Mouse (Mus musculus): ENCODE data around the gene Ubc. TPM values are rescaled to one million over a fixed set of nuclear protein-coding genes. Genes with fewer than 3 reads are reported as not detected.
A peak's percentile ranks its signal among the peaks of the same experiment; 100 is the strongest.
"Not testable (repeated sequence)": the region's sequence is repeated elsewhere in the genome, so short reads cannot be mapped to it uniquely, and the experiment has no call there.

Ubc gene
- 100 to 1,000 TPM; 781 to 834 TPM for total RNA-seq (2021)

DNA sequence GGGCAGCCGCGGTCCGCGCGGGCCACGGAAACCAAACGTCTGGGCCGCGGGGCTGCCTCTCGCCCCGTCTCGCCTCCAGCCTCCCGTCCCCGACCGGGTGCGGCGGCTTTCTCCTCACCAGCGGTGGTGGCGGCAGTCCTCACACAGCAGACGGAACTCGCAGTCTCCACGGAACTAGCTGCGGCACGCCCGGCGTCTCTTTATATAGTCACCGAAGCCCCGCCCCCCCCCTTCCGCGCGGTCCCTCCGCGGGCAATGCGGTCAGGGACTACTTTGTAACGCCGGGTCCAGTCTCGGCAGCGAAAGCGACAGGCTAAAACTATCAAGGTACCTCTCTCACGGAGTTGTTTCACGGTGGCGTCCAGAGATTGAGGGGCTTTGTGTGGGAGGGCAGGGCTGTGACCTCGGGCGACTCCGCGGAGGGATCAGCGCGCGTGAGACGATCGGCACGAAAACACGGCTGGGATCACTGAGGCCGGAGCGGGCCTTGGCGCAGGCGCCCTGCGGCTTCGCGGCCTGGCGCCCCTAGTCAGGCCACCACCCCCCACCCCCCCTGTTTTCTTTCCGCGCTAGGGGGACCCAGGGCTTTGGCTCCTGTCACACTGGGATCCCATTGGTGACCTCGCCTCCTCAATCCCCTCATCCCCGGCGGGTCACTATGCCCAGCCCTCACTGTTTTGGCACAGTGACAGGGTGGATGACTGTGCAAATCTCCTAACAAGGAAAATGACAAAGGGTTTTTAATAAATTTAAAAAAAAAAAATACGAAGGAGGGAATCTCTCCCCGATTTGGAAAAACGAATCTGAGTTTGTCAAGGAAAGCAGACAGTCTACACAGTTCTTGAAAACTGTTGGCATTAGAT lies at the start of gene Ubc:
TSS of gene Ubc (minus strand) at position 624 of the 863 bp plus-strand sequence.
- peak; percentile 91 for DNase-seq

- DNase-seq = not testable (repeated sequence)
These were observed 44.3 kb upstream of the Ubc start for GRCm38 (mm10) chr5:125434347-125434746.

DNA sequence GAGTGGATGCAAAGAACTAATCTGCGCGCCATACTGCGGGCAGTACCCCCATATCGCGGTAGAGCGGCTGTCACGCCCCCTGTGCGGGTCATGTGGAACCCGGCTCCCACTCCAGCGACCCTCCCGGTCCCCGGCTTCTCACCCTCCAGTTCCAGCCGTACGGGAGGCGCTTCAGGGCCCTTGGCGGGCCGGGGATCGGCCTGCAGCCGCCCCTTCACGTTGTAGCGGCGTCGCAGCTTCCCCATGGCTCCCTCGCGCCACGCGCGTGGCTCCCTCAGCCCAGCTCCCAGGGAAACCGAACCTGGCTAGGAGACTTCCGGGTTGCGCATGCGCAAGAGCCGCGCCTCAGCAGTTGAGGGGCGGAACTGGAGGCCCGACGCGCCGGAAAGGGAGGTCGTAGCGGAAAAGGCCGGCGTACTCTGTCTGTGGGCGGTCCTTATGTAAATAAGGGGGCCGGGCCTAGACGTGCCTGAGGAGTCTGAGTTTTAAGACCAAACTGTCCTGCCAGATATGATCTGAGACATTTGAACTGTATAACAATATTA lies 43.9 kb upstream of the Ubc start, which contains the start of gene Dhx37:
TSS of gene Dhx37 (minus strand) at position 329 of the 545 bp plus-strand sequence.
- peak; percentile 95 for DNase-seq

GRCm38 (mm10) chr5:125432324-125432723 lies 42.3 kb upstream of the Ubc start:
- not testable (repeated sequence) for DNase-seq

DNA sequence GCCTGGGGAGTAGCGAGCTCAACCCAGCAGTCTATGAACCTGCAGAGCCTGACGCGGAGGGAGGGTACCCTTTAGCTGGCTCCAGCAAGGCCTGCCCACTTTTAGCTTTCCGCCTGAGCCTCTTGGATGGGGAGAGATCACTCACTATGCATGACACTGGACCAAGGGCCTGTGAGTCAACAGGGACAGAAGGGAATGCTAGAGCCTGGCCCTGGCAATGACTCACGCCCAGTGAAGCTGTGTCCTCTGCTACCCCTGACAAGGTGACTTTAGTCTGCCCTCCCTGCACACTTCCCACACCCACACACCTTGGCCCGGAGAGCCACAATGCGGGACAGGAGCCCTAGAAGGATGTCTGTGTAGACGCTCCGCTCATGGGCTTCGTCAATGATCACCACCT lies 36.3 kb upstream of the Ubc start:
- DNase-seq = peak; percentile 32

DNA sequence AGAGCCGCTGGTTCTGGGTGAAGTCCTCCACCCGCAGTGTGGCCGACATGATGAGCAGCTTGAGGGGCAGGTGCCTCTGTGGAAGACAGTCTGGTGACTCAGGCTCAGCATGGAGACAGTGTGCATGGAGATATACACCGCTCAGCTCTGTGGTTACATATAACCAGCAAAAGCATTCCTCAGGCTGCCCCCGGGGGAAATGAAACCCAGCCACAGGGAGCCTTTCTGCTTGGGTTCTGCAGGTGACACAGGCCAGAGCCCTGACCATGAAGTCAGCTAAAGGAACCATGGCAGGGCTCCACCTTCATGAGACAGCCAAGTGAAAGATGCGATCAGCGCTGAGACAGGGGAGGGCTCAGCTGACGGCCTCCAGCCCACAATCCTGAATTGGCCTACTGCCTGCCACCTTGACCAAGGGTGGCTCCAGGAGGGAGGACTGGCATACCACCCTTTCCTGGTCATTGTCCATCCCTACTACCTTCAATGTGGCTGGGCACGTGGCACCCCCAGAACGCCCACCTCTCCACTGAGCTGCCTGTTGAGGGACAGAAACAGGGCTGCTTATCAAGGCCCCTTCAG lies 35.8 kb upstream of the Ubc start:
- DNase-seq = no peak

DNA sequence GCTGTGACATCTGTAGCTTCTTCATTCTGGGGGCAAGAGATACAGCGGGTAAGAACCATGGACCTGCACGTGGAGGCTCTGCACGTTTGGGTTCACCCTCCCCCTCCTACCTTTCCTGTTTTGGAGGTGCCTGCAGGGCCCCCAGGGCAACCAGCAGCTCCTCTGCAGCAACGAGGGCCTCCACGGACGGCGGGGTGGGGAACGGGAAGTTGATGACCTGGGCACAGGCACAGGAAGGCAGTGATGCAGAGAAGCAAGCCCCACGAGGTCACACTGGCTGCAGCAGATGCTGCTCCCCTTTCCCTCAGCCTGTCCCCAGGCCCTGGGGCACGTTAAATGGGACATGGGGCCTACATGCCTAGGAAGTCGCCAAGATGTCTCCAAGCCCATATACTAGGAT lies 29.1 kb upstream of the Ubc start:
- DNase-seq = no peak

DNA sequence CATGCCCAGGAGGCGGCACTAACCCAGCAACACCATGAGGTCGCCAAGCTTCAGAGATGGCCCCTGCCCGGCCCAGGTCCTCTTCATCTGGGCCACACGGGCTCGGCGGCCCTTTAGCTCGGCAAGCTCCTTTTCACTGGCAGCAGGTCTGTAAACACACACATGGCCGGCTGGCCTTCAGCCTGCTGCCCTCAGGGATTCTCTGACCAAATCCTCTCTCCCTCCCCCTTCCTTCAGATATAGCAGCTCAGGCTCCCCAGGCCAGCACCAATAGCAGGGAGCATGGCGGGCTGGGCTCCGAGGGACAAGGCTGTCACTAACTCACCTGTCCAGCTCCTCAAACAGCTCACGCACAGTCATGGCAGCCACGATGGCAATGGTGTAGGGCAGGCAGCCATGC lies 28.6 kb upstream of the Ubc start:
- DNase-seq = no peak

DNA sequence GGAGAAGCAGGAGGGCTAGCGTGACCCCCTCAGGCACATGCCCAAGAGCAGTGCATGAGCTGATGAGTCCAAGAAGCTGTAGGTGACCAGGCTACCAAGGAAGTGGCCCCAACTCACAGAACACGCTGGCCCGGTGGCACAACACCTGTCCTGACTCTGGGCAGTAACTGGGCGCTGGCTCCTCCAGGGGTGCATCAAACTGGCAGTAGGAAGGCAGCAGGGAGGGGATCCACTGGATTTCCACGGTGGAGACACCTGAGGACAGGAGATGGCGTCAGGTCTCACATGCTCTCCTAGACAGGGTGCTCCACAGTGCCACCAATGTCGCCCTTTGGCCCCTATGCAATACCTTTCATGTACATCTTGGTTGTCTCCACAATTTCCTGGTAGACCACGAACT lies 26.2 kb upstream of the Ubc start:
- DNase-seq = no peak

GRCm38 (mm10) chr5:125413763-125414162 lies 23.8 kb upstream of the Ubc start:
- DNase-seq = peak; percentile 54

DNA sequence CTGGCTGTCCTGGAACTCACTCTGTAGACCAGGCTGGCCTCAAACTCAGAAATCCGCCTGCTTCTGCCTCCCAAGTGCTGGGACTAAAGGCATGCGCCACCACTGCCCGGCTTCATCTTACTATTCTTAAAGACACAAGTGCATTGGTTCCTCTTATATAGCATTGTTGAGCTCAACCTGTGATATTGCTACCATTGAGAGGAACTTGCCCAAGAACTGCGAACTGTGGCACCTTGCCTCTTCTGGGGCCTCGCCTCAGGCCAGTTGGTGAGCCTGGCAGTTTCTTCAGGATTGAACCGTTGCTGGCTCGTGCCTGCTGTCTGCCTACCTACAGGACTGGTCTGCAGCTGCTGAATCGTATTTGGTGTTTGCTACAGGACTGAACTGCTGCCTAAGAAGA lies 22.5 kb upstream of the Ubc start:
- not testable (repeated sequence) for DNase-seq

- peak; percentile 83 for DNase-seq
These were observed 22.0 kb upstream of the Ubc start for GRCm38 (mm10) chr5:125411972-125412530.

GRCm38 (mm10) chr5:125409348-125410090 lies 19.5 kb upstream of the Ubc start:
- DNase-seq = peak; percentile 40

DNA sequence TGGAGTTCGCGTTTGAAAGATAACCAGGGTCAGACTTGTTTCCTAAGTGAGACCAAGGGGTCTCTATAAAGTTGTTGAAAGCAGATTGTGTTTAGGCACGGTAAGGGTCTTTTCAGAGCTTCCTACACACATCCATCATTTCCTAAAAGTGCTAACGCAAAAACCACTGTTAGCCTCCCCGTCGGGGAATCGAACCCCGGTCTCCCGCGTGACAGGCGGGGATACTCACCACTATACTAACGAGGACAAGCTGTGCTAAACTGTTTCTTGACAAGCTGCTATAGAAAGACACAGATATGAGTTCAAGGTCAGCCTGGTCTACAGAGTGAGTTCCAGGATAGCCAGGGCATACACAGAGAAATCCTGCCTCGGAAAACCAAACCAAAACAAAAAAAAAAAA lies 18.8 kb upstream of the Ubc start:
- peak; percentile 86 for DNase-seq

GRCm38 (mm10) chr5:125407910-125408575 lies 18.0 kb upstream of the Ubc start:
- no peak for DNase-seq

DNA sequence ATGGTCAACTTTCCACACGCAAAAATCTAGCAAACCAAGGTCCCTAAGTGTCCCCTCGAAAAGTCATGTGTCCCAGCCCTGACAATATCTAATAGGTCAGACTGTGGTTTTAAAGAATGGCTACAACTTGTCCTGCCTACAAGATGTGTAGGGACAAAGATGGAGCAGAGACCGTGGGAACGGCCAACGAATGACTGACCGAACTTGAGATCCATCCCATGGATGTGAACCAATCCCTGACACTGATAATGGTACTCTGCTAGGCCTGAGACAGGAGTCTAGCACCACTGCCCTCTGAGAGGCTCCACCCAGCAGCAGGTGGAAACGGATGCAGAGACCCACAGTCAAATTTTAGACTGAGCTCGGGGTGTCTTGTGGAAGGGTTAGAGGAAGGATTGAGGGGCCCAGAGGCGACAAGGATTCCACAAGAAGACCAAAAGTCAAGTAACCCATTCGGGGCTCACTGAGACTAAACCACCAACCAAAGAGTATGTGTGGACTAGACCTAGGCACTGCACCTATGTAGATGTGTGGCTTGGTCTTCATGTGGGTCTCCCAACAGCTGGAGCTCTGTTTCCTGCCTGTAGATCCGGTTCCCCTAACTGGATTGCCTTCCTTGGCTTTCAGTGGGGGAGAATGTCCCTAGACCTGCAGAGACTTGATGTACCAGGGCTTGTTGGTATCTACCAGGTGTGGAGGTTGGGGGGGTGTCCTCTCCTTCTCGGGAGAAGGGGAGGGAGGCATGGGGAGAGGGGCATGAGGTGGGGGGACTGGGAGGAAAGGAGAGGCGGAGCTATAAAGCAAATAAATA lies 17.2 kb upstream of the Ubc start:
- no peak for DNase-seq

DNA sequence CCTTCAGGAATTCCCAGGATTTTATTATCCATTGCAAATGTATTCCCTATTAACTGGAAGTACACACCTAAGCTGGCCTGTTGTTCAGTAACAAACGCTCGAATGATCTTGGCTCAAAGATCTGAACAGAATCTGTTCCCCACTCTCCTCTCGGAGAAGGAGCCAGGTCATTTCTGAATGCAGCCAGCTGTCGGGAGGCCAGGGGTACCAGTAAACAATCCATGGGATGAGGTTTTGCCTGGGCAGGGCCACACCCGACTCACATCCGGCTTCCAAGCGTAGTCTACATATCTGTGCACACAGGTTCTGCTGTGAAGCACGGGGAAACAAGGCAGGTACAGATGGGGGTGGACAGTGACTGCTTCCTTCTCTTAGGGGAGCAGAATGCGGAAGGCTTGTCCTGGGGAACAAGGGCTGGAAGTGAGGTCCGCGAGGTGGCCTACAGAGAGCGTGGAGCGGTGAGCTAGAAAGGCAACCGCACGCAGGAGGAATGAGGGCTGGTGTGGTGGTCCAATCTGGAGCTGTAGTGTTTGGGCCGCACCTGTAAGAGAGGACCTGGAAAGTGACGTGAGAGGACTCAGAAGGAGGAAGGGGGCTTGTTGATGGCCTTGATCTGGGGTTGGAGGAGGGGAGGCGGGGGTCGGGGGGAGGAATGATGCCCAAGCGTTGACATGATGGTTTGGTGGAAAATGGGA lies 16.5 kb upstream of the Ubc start:
- peak; percentile 63 for DNase-seq

GRCm38 (mm10) chr5:125405546-125406248 lies 15.7 kb upstream of the Ubc start:
- peak; percentile 92 for DNase-seq

DNA sequence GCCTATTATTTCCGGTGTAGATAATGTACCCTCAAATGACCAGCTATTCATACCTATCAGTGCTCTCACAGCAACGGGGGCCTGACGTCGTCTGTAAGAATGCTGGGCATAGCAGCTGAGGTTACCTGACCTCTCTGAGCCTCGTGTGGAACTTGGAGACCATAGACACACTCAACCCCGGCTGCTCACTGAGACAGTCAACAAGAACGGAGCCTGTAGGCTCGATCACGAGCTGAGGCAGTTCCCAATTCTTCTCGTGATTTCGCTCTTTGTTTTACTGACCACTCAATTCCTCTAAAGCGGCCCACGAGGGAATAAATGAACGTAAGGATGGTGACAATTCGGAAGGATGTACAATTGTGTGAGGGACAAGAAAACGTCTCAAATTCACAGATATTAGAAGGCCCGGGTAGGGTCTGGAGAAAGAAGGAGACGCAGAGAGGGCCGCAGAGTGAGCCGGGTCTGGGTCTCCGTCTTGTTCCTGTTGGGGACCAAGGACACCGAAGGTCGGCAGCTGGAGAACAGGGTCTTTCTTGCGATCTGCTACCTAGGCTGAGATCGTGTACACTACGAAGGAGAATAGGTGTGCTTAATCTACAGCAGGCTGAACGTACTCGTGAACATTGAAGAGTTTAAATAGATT lies 15.0 kb upstream of the Ubc start:
- DNase-seq = peak; percentile 55
